Mouse (Mus musculus): Measurements from ENCODE around the gene Fgfrl1.

DNA sequence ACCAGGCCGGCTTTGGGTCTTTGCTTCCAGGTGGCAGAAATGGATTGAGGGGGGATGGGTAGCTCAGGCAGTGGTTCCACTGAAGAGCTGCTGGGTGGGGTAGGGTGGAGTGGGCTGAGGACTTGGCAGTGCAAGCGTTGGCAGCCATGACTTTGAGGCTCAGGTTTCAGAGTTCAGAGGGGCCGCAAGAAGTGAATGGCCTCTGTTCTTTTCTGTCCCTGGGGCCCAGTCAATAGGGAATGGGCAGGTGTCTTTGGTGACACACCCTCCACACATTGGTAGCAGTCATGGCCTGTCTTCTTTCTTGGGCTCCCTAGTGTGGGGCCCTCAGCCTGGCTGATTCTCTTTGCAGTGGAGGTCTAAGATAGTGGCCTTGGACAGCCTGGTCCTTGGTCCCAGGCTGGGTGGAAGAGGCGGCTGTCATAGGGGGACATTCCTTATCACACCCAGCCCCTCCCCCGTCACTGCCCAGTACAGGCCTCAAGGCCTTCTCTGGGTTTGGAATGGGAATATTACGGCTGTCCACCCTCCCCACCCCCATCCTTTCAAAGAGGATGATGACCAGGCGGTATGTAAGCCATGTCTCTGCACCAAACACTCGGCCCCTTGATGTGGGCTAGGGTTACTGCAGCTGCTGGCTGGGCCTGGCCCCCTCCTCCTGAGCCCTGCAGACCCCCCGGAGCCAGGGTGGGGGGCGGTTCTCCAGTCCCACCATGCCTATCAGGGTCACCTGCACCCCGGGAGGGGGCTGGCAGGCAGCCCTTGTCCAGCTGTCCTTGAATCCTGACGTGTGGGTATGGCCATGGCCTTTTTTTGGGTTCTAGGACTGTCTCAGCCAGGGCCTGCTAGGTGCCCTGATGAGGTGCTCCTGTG lies 11.8 kb downstream of the Fgfrl1 start:
- TF ChIP-seq POLR2A (IDR thresholded peaks at IDR 0.05; ENCODE audit: low read depth, low read length), result no peak
- no peak for TF ChIP-seq CTCF (conservative IDR thresholded peaks at IDR 0.05; ENCODE audit: insufficient read depth, insufficient read length, low read depth, low read length)
